Mouse (Mus musculus) heart, postnatal 0 days (tissue): Measurements from ENCODE around the gene Gm14288. TPM values are rescaled to one million over a fixed set of nuclear protein-coding genes. Genes with fewer than 3 reads are reported as not detected.
"Not testable (repeated sequence)": the region's sequence is repeated elsewhere in the genome, so short reads cannot be mapped to it uniquely, and the experiment has no call there.

ENCODE experiments used
- ATAC-seq: fragments of 200-750 bp; cut with Nextera tagmentation; 2 replicates; pipeline ENCODE4 v1.8.0; 2017; ENCODE audit warnings: low read depth, moderate number of reproducible peaks, moderate library complexity; ENCODE audit not compliant: insufficient read depth
- DNase-seq: peaks from one replicate; pipeline ENCODE4 v3.0.0-alpha.2; 2016; ENCODE audit warnings: low spot score
- H3K27ac ChIP-seq: fragments of 300-500 bp; sonication (generic); 2 replicates; pipeline ENCODE4 v1.5.1; 2014; ENCODE audit warnings: low read depth, mild to moderate bottlenecking
- H3K27me3 ChIP-seq: fragments of 300-500 bp; sonication (generic); 2 replicates; pipeline ENCODE4 v1.6.1; 2014; ENCODE audit warnings: low read length, mixed read lengths; ENCODE audit not compliant: control insufficient read depth, insufficient read depth
- H3K36me3 ChIP-seq: fragments of 300-500 bp; sonication (generic); replicated peaks from 2 replicates; pipeline ENCODE4 v1.6.1; 2014; ENCODE audit warnings: low read length, mixed read lengths; ENCODE audit not compliant: control insufficient read depth, insufficient read depth
- H3K4me1 ChIP-seq: fragments of 300-500 bp; sonication (generic); 2 replicates; pipeline ENCODE4 v1.6.1; 2014; ENCODE audit warnings: antibody characterized with exemption; ENCODE audit not compliant: control insufficient read depth, insufficient read depth
- H3K4me2 ChIP-seq: fragments of 300-500 bp; sonication (generic); 2 replicates; pipeline ENCODE4 v1.6.1; 2014; ENCODE audit warnings: low read depth, mild to moderate bottlenecking, low read length, moderate library complexity
- H3K4me3 ChIP-seq: fragments of 300-500 bp; sonication (generic); 2 replicates; pipeline ENCODE4 v1.5.1; 2014; ENCODE audit warnings: low read depth, low read length
- H3K9ac ChIP-seq: fragments of 300-500 bp; sonication (generic); replicated peaks from 2 replicates; pipeline ENCODE4 v1.6.1; 2014; ENCODE audit warnings: low read depth, low read length, mixed read lengths
- H3K9me3 ChIP-seq: fragments of 300-500 bp; sonication (generic); replicated peaks from 2 replicates; pipeline ENCODE4 v1.6.1; 2016; ENCODE audit warnings: low read length; ENCODE audit not compliant: control insufficient read depth
- WGBS: fragments of 180-500 bp; shearing (Covaris S2); extraction: QIAGEN DNeasy Blood & Tissue Kit; methylation state at CpG from one replicate; pipeline ENCODE4 v1.1.7; 2014; 5-methylcytosine and 5-hydroxymethylcytosine counted together
- polyA plus RNA-seq: library from polyadenylated mRNA; unstranded; fragments of >200 nt; fragmentation: Nextera tagmentation; extraction: Ambion mirVana; gene quantifications from 2 replicates; pipeline ENCODE4 v1.2.1, GENCODE M21; 2015
- total RNA-seq: library from RNA; depleted of rRNA; stranded (reverse); fragments of >200 nt; gene quantifications from 2 replicates; pipeline ENCODE4 v1.2.3, GENCODE M21; 2014; ENCODE audit warnings: low replicate concordance; rRNA removed

Gm14288 gene
- total RNA-seq: 1.6 and 9.9 TPM in 2 replicates
- 1.8 and 2.3 TPM in 2 replicates for polyA plus RNA-seq

DNA sequence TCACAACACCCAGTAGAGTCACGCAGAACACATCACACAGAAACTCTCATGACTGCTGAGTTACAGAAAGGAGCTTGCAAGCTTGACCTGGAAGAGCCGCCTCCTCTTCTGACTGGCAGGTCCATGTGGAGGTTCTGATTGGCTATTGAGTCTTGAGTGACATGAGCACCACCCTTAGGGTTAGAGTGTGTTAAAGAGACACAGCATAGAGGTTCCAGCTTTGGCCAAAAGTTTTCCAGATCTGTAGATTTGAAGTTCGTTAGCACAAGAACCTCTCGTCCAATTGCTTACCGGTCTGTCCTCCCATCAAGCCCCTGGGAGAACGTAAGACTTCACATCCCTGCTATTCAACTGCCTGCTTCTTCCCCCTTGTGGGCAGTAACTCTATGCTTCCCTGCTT, at the start of gene Gm14288:
Gene Gm14288 (minus strand): TSS at position 101 of the 400 bp plus-strand sequence.
- not testable (repeated sequence) for DNase-seq, H3K36me3 ChIP-seq, H3K27me3 ChIP-seq, ATAC-seq, H3K9me3 ChIP-seq, H3K4me3 ChIP-seq, H3K9ac ChIP-seq, H3K27ac ChIP-seq, H3K4me1 ChIP-seq, H3K4me2 ChIP-seq
- WGBS: no CpG with 5 or more reads among the region's 6 CpGs

DNA sequence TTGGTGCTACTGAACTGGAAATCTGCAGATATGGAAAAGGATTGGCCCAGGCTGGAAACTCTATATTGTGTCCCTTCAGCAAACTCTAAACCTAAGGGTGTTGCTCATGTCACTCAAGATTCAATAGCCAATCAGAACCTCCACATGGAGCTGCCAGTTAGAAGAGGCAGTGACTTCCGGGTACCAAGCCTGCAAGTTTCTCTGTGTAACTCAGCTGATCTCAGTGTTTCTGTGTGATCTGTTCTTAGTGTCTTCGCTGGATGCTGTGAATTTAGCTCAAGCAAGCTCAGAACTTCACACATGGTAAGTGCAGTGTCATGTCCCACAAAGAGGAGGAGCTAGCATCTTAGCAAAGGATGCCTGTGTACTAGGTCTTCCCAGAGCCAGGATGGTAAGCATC, 59.7 kb downstream of the Gm14288 start, which contains the start of gene Gm2007:
Gene Gm2007 (plus strand): TSS at position 301 of the 400 bp plus-strand sequence.
- WGBS: no CpG with 5 or more reads among the region's 2 CpGs
- H3K9me3 ChIP-seq, H3K27ac ChIP-seq: not testable (repeated sequence)

More for the DNA sequence above, 59.7 kb downstream of the Gm14288 start, which contains the start of gene Gm2007:
- not testable (repeated sequence) for DNase-seq, H3K36me3 ChIP-seq, H3K4me3 ChIP-seq, H3K9ac ChIP-seq, H3K4me2 ChIP-seq, H3K27me3 ChIP-seq, H3K4me1 ChIP-seq, ATAC-seq

Other genes with a start within 250 kb of the Gm14288 start
- not detected in 2 replicates for gene Gm11007, start 157.1 kb downstream of the Gm14288 start, total RNA-seq
- not detected in 2 replicates for gene Gm11007, start 157.1 kb downstream of the Gm14288 start, polyA plus RNA-seq
- gene Zfp969, start 97.4 kb downstream of the Gm14288 start, total RNA-seq: 15.3 TPM in 1 of 2 replicates, not detected in the other
- 25.7 and 28.8 TPM in 2 replicates for gene Zfp969, start 97.4 kb downstream of the Gm14288 start, polyA plus RNA-seq
- not detected in 2 replicates for gene Gm2007, start 59.6 kb downstream of the Gm14288 start, total RNA-seq
- not detected in 2 replicates for gene Gm2007, start 59.6 kb downstream of the Gm14288 start, polyA plus RNA-seq
- gene Gm6710, start 68.1 kb upstream of the Gm14288 start, total RNA-seq: 5.2 and 19.9 TPM in 2 replicates
- 11.2 and 11.7 TPM in 2 replicates for gene Gm6710, start 68.1 kb upstream of the Gm14288 start, polyA plus RNA-seq
- 0.15 and 1.5 TPM in 2 replicates for gene Zfp966, start 130.0 kb upstream of the Gm14288 start, total RNA-seq
- 0.85 and 1.0 TPM in 2 replicates for gene Zfp966, start 130.0 kb upstream of the Gm14288 start, polyA plus RNA-seq
- 0.81 TPM in 1 of 2 replicates, not detected in the other for gene Gm2026, start 164.2 kb upstream of the Gm14288 start, total RNA-seq
- gene Gm2026, start 164.2 kb upstream of the Gm14288 start, polyA plus RNA-seq: 8.9 and 15.5 TPM in 2 replicates